Mouse (Mus musculus) hematopoietic multipotent progenitor cell, adult 10-12 weeks (in vitro differentiated cells): ENCODE data around the gene Rps6ka3. TPM values are rescaled to one million over a fixed set of nuclear protein-coding genes. Genes with fewer than 3 reads are reported as not detected.

Source experiments
- polyA plus RNA-seq: library from polyadenylated mRNA; stranded (reverse); fragments of >175 nt; gene quantifications from 2 replicates; pipeline ENCODE4 v1.2.3, GENCODE M21; 2012; ENCODE audit warnings: low replicate concordance

The Rps6ka3 gene
- 7.6 and 13.5 TPM in 2 replicates for polyA plus RNA-seq

GRCm38 (mm10) chrX:159210007-159210406 lies at the start of gene Rps6ka3:
Rps6ka3 (plus strand) TSS chrX:159210307.

DNA sequence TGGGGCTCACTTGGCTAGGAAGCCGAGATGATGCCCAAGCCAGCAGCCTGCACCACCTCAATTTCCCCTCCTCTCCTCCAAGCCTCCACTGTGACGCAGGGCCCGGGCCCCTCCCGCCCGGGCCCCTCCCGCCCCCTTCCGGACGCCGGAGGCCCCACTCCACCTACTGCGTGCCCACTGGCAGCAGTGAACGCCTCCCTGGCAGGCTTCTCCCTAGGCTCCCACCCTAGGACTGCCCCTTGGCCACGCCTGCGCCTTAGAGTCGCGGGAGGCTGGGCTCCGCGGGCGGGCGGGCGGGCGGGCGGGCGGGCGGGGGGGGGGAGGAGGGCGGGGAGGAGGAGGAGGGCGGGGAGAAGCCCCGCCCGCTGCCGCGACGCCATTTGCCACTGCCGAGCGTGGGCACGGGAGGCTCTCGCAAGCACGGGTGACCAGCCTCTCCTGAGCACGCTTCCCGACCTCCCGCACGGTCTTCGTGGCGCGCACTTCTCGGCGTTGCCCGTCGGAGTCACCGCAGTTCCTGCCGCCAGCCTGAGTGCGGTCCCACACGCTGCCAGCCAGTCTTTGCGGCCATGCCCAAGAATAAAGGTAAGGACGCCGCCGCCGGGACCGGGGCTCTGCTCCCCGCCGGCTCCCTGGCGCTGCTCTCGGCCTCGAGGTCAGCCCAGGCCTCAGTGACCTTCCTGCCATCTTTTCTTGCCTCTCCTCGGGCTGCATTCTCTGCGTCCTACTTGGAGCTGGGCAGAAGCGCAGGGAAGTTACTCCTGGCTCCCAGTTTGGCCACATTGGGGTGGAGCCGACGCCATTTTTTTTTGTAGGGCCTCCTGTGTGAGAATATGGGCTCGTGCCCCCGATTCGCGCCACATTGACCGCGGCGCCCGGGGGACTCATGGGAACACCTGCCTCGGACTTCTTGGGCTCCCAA lies 162.0 kb downstream of the Rps6ka3 start, which contains the start of gene Eif1ax:
Gene Eif1ax, plus strand, starts transcription at position 348 of the 922 bp plus-strand sequence.

GRCm38 (mm10) chrX:159414130-159414828 lies 204.2 kb downstream of the Rps6ka3 start, which contains the start of gene Map7d2:
Map7d2 (plus strand) TSS chrX:159414572.

Other genes with a start within 250 kb of the Rps6ka3 start
- 186 and 194 TPM in 2 replicates for gene Eif1ax, start 161.9 kb downstream of the Rps6ka3 start, polyA plus RNA-seq
- not detected in 2 replicates for gene Map7d2, start 204.3 kb downstream of the Rps6ka3 start, polyA plus RNA-seq